Mouse (Mus musculus) E14TG2a.4 (cell line): ENCODE measurements around the gene Ube2d2b.
A peak's percentile ranks its signal among the peaks of the same experiment; 100 is the strongest.

Experiments
- H3K27me3 ChIP-seq: 2 replicates; pipeline ENCODE4 v1.6.1; 2014; ENCODE audit warnings: low read length, control low read depth; ENCODE audit not compliant: insufficient read depth
- H3K36me3 ChIP-seq: 2 replicates; pipeline ENCODE4 v1.6.1; 2014; ENCODE audit warnings: low read length, control low read depth; ENCODE audit not compliant: insufficient read depth
- H3K4me1 ChIP-seq: replicated peaks from 2 replicates; pipeline ENCODE4 v1.6.1; 2014; ENCODE audit warnings: low read depth, low read length, control low read depth
- H3K4me3 ChIP-seq: replicated peaks from 2 replicates; pipeline ENCODE4 v1.5.1; 2014; ENCODE audit warnings: mild to moderate bottlenecking, low read length
- H3K9me3 ChIP-seq: 2 replicates; pipeline ENCODE4 v1.6.1; 2014; ENCODE audit warnings: low read length, control low read depth
- CTCF ChIP-seq: conservative IDR thresholded peaks from 2 replicates; pipeline ENCODE4 v1.5.1; 2014; ENCODE audit warnings: low read length
- NANOG ChIP-seq: IDR thresholded peaks from 2 replicates; pipeline ENCODE4 v1.6.1; 2014; ENCODE audit warnings: borderline replicate concordance, low read length, mixed read lengths
- POU5F1 ChIP-seq: IDR thresholded peaks from 2 replicates; pipeline ENCODE4 v1.6.1; 2014; ENCODE audit warnings: low read length, borderline replicate concordance

Ube2d2b gene

GRCm38 (mm10) chr5:107847349-107847748 is 17.4 kb downstream of the Ube2d2b start:
- H3K4me1 ChIP-seq: 0 out of 2 replicates have a peak, but pooled peaks cover 5% of the 10 kb centered on the region
- peaks cover 6% of the 10 kb centered on the region; the same call in 1 of the 2 replicates for H3K36me3 ChIP-seq
- TF ChIP-seq CTCF (no peak), POU5F1 (no peak), NANOG (no peak)
- peaks cover 6% of the 10 kb centered on the region for H3K9me3 ChIP-seq
- no peaks in the 10 kb centered on the region for H3K27me3 ChIP-seq
- no peak overlapping the region for H3K4me3 ChIP-seq

GRCm38 (mm10) chr5:107847817-107848216 is 17.9 kb downstream of the Ube2d2b start:
- 0 out of 2 replicates have a peak, but pooled peaks cover 5% of the 10 kb centered on the region for H3K4me1 ChIP-seq
- peaks cover 4% of the 10 kb centered on the region; the same call in 1 of the 2 replicates for H3K36me3 ChIP-seq
- no peaks in the 10 kb centered on the region for H3K27me3 ChIP-seq
- TF ChIP-seq POU5F1: no peak
- no peak for TF ChIP-seq NANOG
- TF ChIP-seq CTCF: no peak
- H3K4me3 ChIP-seq: no peak overlapping the region
- peaks cover 6% of the 10 kb centered on the region for H3K9me3 ChIP-seq

GRCm38 (mm10) chr5:107848964-107849363 is 19.1 kb downstream of the Ube2d2b start:
- H3K4me3 ChIP-seq: no peak overlapping the region
- no peaks in the 10 kb centered on the region for H3K27me3 ChIP-seq
- peaks cover 14% of the 10 kb centered on the region for H3K4me1 ChIP-seq
- H3K36me3 ChIP-seq: peaks cover 4% of the 10 kb centered on the region; the same call in 1 of the 2 replicates
- TF ChIP-seq NANOG (no peak), POU5F1 (no peak), CTCF (no peak)
- peaks cover 6% of the 10 kb centered on the region for H3K9me3 ChIP-seq

- 0 out of 2 replicates have a peak, but pooled peaks cover 4% of the 10 kb centered on the region for H3K36me3 ChIP-seq
- peaks cover 6% of the 10 kb centered on the region for H3K9me3 ChIP-seq
- no peaks in the 10 kb centered on the region for H3K27me3 ChIP-seq
- peaks cover 22% of the 10 kb centered on the region for H3K4me1 ChIP-seq
- TF ChIP-seq NANOG (no peak), CTCF (no peak), POU5F1 (no peak)
- no peak overlapping the region for H3K4me3 ChIP-seq
These were observed 23.9 kb downstream of the Ube2d2b start for GRCm38 (mm10) chr5:107853807-107854206.

- Histone ChIP-seq H3K27me3 (no peaks in the 10 kb centered on the region), H3K4me1 (peaks cover 22% of the 10 kb centered on the region), H3K4me3 (no peak overlapping the region), H3K36me3 (0 out of 2 replicates have a peak, but pooled peaks cover 4% of the 10 kb centered on the region), H3K9me3 (peaks cover 6% of the 10 kb centered on the region)
- no peak for TF ChIP-seq POU5F1
- TF ChIP-seq CTCF: no peak
- TF ChIP-seq NANOG: no peak
These were observed 24.7 kb downstream of the Ube2d2b start for GRCm38 (mm10) chr5:107854556-107854955.

GRCm38 (mm10) chr5:107855546-107855945 is 25.6 kb downstream of the Ube2d2b start:
- Histone ChIP-seq H3K36me3 (no peaks in the 10 kb centered on the region), H3K9me3 (no peaks in the 10 kb centered on the region), H3K4me3 (no peak overlapping the region), H3K4me1 (peaks cover 22% of the 10 kb centered on the region), H3K27me3 (no peaks in the 10 kb centered on the region)
- TF ChIP-seq NANOG (no peak), POU5F1 (no peak), CTCF (no peak)

- H3K4me3 ChIP-seq: no peak overlapping the region
- TF ChIP-seq NANOG (no peak), CTCF (peak; percentile 79)
- no peaks in the 10 kb centered on the region for H3K27me3 ChIP-seq
These were observed 29.1 kb downstream of the Ube2d2b start for GRCm38 (mm10) chr5:107858963-107859362.

GRCm38 (mm10) chr5:107863971-107864370 is 34.1 kb downstream of the Ube2d2b start:
- Histone ChIP-seq H3K9me3 (no peaks in the 10 kb centered on the region), H3K4me3 (no peak overlapping the region)
- TF ChIP-seq NANOG: no peak
- no peak for TF ChIP-seq CTCF
- no peak for TF ChIP-seq POU5F1

More at GRCm38 (mm10) chr5:107858963-107859362, 29.1 kb downstream of the Ube2d2b start:
- Histone ChIP-seq H3K4me1 (peaks cover 31% of the 10 kb centered on the region), H3K9me3 (no peaks in the 10 kb centered on the region), H3K36me3 (no peaks in the 10 kb centered on the region)

More at GRCm38 (mm10) chr5:107863971-107864370, 34.1 kb downstream of the Ube2d2b start:
- Histone ChIP-seq H3K4me1 (peaks cover 54% of the 10 kb centered on the region), H3K36me3 (no peaks in the 10 kb centered on the region), H3K27me3 (no peaks in the 10 kb centered on the region)
